ENCODE assay signal across 24 mouse cellular contexts in the genomic region with DNA sequence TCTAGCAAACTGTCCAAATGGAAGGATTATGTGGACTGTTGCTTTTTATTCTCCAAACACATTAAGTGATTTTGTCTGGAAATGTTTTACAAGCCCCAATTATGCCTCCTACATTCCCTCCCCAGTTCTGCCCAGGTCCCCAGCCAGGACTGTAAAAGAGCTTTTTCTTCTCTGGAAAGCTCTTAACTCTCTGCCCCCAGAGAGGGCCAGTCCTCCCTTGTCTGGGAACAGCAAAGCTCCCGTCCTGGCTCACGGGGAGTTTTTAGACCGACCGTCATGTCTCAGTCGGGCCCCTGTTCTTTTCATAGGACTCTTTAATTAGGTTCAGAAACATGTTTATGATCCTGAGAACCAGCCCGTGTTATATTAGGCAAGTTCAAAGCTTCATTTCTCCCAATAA.
"Had no signal": no experiment of that assay in that cellular context is flagged by ENCODE, and none has a peak within 500 bp of the region (broad histone marks: within the 10 kb centered on the region; RNA-seq: fewer than 3 reads in every experiment).

No protein-coding gene starts in this region.

- H3K36me3 ChIP-seq: intestine, embryonic 15.5 days; lung, embryonic 15.5 days; midbrain, embryonic 15.5 days; neural tube, embryonic 13.5 days; stomach, embryonic 15.5 days had no signal

- H3K27me3 ChIP-seq: intestine, embryonic 15.5 days; lung, embryonic 15.5 days; midbrain, embryonic 15.5 days; neural tube, embryonic 13.5 days; stomach, embryonic 15.5 days had no signal

- H3K27ac ChIP-seq: intestine, embryonic 15.5 days; left cerebral cortex, adult 2 months; liver, embryonic 14.5 days; lung, embryonic 15.5 days; midbrain, embryonic 15.5 days; neural tube, embryonic 13.5 days; stomach, embryonic 15.5 days had no signal

- H3K4me2 ChIP-seq: intestine, embryonic 15.5 days; liver, embryonic 11.5 days; lung, embryonic 15.5 days; midbrain, embryonic 11.5 days; midbrain, embryonic 15.5 days; neural tube, embryonic 13.5 days; stomach, embryonic 15.5 days had no signal

- H3K4me1 ChIP-seq: midbrain, embryonic 15.5 days; neural tube, embryonic 13.5 days had no signal

- H3K4me3 ChIP-seq: intestine, embryonic 15.5 days; left cerebral cortex, adult 2 months; lung, embryonic 15.5 days; megakaryocyte, embryonic 14.5 days; midbrain, embryonic 15.5 days; myocyte; neural tube, embryonic 13.5 days; stomach, embryonic 15.5 days had no signal

- ATAC-seq: intestine, embryonic 15.5 days; liver, postnatal 0 days; midbrain, embryonic 15.5 days had no signal

- DNase-seq: kidney, adult 18-20 months; kidney, adult 9 months; kidney, postnatal 10 days; kidney, postnatal 36 days; layer of hippocampus, postnatal 36 days; left cerebral cortex, postnatal 4 days; liver, postnatal 0 days; lung, postnatal 10 days; lung, postnatal 36 days; retina, postnatal 1 day; right cerebral cortex, postnatal 25 days; spleen, adult 18-20 months; thymus, postnatal 25 days had no signal

- H3K9ac ChIP-seq: intestine, embryonic 15.5 days; liver, embryonic 14.5 days; liver, postnatal 0 days; lung, embryonic 15.5 days; midbrain, embryonic 15.5 days; neural tube, embryonic 13.5 days; stomach, embryonic 15.5 days had no signal

- H3K9me3 ChIP-seq: intestine, embryonic 15.5 days; lung, embryonic 15.5 days; megakaryocyte, embryonic 14.5 days; midbrain, embryonic 15.5 days; neural tube, embryonic 13.5 days; stomach, embryonic 15.5 days had no signal
